Mouse (Mus musculus): ENCODE data around the gene Nthl1. TPM values are rescaled to one million over a fixed set of nuclear protein-coding genes. Genes with fewer than 3 reads are reported as not detected.
"Not testable (repeated sequence)": the region's sequence is repeated elsewhere in the genome, so short reads cannot be mapped to it uniquely, and the experiment has no call there.

Gene Nthl1
- total RNA-seq, 4 experiments from 2014 or later = 1.8 to 3.4 (median 2.2) TPM

GRCm38 (mm10) chr17:24650070-24650616 is 17.7 kb downstream of the Nthl1 start, which contains the start of gene Slc9a3r2:
TSS of gene Slc9a3r2 (minus strand) at chr17:24650327.
- DNase-seq (ENCODE audit: low spot score in 2 of 2) = no peak

- DNase-seq (ENCODE audit: low spot score in 2 of 2) = no peak
Observed at GRCm38 (mm10) chr17:24650766-24651165, 18.3 kb downstream of the Nthl1 start.

DNA sequence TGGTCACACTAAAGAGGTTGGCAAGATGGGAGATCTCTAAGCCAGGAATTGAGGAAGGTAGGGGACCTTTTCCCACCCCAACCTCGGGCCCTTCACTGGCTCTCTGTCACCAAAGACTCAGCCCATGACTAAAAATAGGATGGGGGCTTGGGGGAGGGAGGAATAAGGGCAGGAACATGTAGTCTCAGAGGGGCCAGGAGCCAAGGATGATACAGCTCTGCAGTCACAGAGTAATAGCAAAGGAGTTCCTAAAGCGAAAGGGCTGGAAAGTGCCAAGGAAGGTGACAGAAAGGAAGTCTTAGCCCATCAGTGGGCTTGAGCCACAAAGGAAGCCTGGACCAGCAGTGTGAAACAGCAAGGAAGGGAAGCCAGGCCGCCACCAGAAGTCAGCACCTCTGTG is 19.4 kb downstream of the Nthl1 start:
- no peak for DNase-seq (ENCODE audit: low spot score in 2 of 2)

DNA sequence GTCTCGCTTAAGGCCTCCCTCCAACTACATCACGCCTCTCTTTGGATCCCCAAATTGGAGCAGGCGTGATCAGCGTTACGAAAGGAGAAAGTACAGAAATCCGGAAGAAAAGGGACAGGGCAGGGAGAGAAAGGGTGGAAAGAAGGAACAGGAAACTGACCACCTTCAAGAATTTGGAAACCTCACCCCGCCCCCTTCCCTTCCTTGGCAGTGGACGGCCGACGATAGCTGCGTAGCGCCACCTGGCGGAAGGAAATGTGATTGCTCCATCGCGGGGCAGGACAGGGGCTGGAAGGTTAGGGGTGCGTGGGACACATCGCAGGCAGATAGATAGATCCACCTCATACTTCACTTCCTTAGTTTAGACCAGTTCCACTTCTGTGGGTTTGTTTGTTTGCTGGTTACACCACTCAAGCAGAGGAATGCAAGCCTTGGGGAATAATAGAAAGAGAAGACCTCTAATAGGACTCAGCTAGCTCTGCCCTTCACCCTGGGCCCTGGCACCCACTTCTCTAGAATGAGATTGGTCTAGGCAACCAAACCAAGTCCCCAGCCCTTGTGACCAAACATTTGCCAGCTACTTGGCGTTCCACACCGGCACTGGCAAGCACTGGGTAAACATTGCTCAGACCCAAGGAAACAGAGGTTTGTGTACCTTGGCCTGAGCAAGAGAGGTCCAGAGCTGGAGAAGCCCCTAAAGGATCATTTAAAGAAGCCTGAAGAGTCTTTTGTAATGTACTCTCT is 21.7 kb downstream of the Nthl1 start:
- peak in 1 of 2 experiments; percentile 44 for DNase-seq (ENCODE audit: low spot score in 2 of 2)

DNA sequence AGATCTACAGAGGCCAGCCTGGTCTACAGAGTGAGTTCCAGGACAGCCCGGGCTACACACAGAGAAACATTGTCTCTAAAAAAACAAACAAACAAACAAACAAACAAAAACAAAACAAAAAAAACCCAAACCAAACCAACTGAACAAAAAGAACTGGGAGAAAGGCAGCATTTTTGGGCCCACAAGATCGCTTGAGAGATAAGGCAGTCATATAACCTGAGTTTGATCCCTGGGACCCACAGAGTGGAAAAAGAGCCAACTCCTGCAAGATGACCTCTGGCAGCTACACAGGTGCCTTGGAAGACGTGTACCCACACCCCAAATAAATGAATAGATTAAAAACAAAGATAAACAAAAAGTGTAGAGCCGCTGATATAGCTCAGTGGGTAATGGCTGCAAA is 22.5 kb downstream of the Nthl1 start:
- no peak for DNase-seq (ENCODE audit: low spot score in 2 of 2)

DNA sequence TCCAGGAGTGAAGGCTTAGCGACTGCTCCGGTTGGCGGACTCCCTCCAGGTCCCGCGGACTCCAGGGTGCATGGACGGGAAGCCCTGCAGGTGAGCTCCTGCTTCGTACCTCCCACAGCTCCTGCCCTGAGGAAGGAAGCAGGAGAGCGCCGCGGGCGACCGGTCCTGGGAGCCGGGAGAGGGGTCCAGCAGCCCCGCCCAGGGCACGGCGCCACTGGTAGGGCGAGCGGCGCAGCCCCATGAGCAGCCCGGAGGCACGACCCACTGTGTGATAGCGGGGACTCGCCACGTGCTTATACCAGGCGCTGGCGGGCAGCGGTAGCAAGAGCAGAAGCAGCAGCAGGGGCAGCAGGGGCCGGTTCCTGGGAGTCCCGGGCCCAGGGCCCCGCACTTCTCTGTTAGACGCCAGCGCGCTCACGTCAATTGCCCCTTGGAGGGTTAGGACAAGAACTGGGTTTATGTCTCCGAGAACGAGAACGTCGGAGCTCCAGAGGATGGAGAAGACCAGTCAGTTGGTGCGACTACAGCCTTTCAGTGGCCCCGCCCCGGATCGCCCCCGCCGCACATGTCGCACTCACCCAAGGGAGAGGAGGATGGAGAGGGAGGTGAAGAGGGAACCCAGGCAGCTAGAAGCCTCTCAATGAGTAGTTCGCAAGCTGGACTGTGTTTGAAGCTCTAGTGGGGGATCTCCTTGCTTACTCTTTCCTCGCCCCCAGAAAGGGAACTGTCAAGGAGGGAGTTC is 25.7 kb downstream of the Nthl1 start, which contains the start of gene Npw:
Gene Npw, minus strand, starts transcription at position 441 of the 742 bp plus-strand sequence.
- DNase-seq (ENCODE audit: low spot score in 2 of 2) = no peak

DNA sequence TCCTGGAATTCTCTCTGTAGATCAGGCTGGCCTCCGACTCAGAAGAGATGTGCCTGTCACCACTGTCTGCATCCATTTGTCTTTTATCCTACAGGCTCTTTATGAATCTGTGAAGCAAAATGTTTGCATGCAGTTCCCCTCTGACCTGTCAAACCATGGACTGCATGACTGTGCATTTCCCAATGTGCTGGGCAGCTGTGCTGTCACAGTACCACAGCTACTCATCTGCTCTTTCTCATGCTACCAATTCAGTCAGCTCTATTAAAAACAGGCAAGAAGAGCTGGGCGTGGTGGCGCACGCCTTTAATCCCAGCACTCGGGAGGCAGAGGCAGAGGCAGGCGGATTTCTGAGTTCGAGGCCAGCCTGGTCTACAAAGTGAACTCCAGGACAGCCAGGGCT is 34.5 kb downstream of the Nthl1 start:
- DNase-seq (ENCODE audit: low spot score in 2 of 2) = not testable (repeated sequence)

DNA sequence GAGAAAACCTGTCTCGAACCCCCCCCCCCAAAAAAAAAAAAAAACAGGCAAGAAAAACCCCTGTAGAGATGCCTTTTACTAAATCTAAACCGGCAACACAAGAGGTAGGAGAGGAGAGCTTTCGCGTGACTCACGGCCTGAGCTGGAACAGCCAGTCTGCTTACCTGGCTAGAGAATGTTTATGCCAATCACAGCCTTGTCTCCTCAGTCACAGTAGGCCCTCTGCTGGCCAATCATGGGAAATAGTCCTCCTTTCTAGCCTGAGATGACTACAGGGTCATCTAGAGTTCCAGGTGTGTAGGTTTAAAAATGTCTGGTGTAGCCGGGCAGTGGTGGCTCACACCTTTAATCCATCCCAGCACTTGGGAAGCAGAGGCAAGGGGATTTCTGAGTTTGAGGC is 34.9 kb downstream of the Nthl1 start:
- DNase-seq (ENCODE audit: low spot score in 2 of 2) = peak in 1 of 2 experiments; percentile 40

DNA sequence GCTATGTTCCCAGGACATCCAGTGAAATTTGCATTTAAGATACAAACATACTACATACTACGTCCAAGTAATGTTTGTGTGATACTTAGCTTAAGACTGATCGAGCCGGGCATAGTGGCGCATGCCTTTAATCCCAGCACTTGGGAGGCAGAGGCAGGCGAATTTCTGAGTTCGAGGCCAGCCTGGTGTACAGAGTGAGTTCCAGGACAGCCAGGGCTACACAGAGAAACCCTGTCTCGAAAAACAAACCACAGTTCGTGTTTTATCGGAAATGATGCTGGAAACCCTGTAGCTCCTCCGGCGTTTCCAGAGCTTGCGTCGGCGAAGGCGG is 36.7 kb downstream of the Nthl1 start:
- DNase-seq (ENCODE audit: low spot score in 2 of 2) = not testable (repeated sequence)

GRCm38 (mm10) chr17:24669545-24670245 is 37.2 kb downstream of the Nthl1 start, which contains the start of gene Zfp598:
TSS of gene Zfp598 (plus strand) at chr17:24669687.
- DNase-seq (ENCODE audit: low spot score in 2 of 2) = peak; percentile 89 to 91

GRCm38 (mm10) chr17:24670246-24670844 is 37.9 kb downstream of the Nthl1 start:
- DNase-seq (ENCODE audit: low spot score in 2 of 2) = no peak

DNA sequence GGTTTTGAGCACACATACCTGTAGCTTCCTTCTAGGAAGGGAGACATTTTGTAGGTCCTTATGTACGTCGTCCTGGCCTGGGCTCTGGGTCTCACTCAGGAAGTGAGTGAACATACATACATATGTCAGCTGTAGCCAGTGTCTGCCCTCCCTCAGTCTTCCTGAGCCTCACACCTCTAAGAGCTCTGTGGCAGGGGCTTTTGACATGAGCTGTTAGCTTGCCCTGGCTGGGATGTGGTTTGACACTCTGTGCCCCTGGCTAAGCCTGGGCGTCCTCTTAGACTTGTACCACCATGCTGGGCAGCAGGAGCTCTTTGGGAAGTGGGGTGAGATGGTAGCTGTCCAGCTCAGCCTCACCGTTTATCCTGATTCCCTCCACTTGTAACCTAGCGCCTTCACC is 38.9 kb downstream of the Nthl1 start:
- no peak for DNase-seq (ENCODE audit: low spot score in 2 of 2)

DNA sequence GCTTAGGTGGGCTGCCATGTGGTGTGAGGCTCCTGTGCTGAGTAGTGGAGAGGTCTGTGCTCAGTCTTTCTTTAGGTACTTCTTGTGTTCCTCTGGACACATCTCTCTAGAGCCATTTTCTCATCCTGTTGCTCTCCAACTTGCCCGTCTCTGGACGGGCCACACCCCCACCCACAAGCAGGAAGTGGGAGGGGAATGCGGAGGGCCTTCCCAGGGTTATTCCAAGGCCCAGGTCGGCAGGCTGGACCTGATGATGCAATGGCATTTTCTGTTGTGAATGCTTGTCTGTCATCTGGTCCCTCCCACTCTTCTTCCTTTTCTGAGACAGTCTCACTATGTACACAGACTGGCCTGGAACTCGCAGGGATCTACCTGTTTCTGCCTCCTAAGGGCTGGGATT is 39.7 kb downstream of the Nthl1 start:
- DNase-seq (ENCODE audit: low spot score in 2 of 2) = no peak

DNA sequence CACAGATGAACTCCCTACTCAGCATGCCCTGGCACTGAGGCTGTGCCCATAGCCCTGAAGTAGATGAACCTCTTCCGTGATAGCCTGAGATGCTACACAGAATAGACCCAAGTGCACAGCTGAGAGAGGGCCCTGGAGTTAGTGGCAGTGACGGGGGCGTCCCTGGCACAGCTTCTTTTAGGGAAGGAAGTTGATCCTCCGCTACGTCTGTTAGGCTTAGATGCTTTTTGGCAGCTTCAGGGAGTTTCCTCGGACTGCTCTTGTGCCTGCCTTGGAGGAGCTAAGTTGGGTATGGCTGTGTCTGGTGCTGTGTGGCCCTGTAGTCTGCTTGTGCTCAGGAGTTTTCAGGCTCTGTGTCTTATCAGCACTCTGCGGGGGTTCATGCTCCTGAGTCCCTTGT is 41.8 kb downstream of the Nthl1 start:
- DNase-seq (ENCODE audit: low spot score in 2 of 2) = no peak

GRCm38 (mm10) chr17:24676187-24676586 is 43.7 kb downstream of the Nthl1 start:
- DNase-seq (ENCODE audit: low spot score in 2 of 2) = no peak

- DNase-seq (ENCODE audit: low spot score in 2 of 2) = no peak
Observed at GRCm38 (mm10) chr17:24676877-24677276, 44.4 kb downstream of the Nthl1 start.

- DNase-seq (ENCODE audit: low spot score in 2 of 2) = no peak
Observed at GRCm38 (mm10) chr17:24677500-24678080, 45.1 kb downstream of the Nthl1 start.

GRCm38 (mm10) chr17:24686514-24686913 is 54.0 kb downstream of the Nthl1 start:
- no peak for DNase-seq (ENCODE audit: low spot score in 2 of 2)

GRCm38 (mm10) chr17:24687146-24687595 is 54.7 kb downstream of the Nthl1 start:
- peak; percentile 31 to 49 for DNase-seq (ENCODE audit: low spot score in 2 of 2)

DNA sequence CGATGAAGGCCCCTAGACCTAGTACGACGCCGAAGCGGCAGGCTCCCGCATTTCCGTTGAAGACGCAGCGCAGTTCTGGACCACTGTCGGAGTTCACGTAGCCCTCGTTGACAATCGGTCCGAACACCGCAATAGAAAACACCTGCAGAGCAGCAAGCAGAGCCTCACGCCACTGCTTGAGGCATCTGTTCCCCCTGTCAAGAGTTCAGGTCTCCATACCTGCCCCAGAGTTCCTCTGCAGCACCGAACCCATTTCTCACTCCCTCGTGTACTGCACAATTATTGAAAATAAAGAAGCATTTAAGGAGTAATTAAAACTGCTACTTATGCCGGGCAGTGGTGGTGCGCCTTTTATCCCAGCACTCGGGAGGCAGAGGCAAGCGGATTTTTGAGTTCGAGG is 55.1 kb downstream of the Nthl1 start:
- no peak for DNase-seq (ENCODE audit: low spot score in 2 of 2)

Data from gastrocnemius, adult 8-10 months (tissue).